Mouse (Mus musculus) megakaryocyte, embryonic 14.5 days (primary cell): Measurements from ENCODE around the gene Lrrc66.

ENCODE experiments used
- FLI1 ChIP-seq: IDR thresholded peaks from 2 replicates; pipeline ENCODE4 v1.6.1; 2012; ENCODE audit warnings: low read length, inconsistent platforms, mixed read lengths
- GATA1 ChIP-seq: IDR thresholded peaks from 3 replicates; pipeline ENCODE4 v1.6.1; 2012; ENCODE audit warnings: mixed read lengths, low read length, inconsistent platforms, borderline replicate concordance

DNA sequence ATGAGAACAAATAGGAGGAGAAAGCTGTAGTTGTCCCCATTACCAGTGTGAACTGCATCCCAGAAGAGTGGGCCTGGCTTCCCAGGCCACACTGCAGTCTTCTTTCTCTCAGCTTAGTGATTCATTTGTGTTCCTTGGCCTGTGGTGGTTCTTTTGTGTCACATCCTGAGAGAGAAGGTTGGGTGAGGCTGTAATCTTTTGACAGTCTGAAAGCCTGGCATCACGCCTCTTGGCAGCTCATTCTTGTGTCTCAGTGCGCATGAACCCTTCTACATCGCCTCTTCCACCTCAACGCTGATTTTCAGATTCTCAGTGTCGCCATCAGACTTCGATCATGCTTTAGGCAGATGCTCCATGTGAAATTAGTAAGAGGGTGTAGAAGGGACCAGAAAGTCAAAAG is 68.3 kb downstream of the Lrrc66 start:
- TF ChIP-seq GATA1 (no peak), FLI1 (no peak)
